Mouse (Mus musculus) spleen, adult 18-20 months (tissue): ENCODE data around the gene Gm29289.
"Not testable (repeated sequence)": the region's sequence is repeated elsewhere in the genome, so short reads cannot be mapped to it uniquely, and the experiment has no call there.

Source experiments
- DNase-seq, 2 experiments: peaks; one replicate each; pipeline ENCODE4 v3.0.0; 2022; ENCODE audit warnings: mixed read lengths in 2 of 2

Gene Gm29289

DNA sequence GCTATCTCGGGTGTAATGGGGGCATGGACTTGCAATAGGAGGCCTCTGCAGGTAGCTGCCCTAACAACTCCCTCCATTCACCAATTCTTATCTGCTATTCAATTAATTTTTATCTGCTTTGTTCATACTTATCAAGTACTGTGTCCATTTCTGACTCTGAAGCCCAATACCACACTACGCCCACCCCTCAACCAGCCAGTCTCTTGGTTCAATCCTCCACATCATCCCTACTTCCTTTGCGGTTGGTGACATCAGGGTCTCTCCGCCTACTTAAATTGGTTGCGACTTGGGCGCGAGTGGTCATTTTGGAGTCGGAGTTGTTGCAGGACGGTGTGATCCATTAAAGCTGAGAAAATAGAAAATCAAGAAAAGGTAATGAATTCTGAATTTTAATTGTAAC, at the start of gene Gm29289:
Gene Gm29289, plus strand, starts transcription at position 301 of the 400 bp plus-strand sequence.
- not testable (repeated sequence) for DNase-seq

DNA sequence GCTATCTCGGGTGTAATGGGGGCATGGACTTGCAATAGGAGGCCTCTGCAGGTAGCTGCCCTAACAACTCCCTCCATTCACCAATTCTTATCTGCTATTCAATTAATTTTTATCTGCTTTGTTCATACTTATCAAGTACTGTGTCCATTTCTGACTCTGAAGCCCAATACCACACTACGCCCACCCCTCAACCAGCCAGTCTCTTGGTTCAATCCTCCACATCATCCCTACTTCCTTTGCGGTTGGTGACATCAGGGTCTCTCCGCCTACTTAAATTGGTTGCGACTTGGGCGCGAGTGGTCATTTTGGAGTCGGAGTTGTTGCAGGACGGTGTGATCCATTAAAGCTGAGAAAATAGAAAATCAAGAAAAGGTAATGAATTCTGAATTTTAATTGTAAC, 31.7 kb upstream of the Gm29289 start, which contains the start of gene Gm10352:
Gene Gm10352, plus strand, starts transcription at position 301 of the 400 bp plus-strand sequence.
- not testable (repeated sequence) for DNase-seq
